Mouse (Mus musculus): ENCODE results near the gene Plcb3.

Gene Plcb3

DNA sequence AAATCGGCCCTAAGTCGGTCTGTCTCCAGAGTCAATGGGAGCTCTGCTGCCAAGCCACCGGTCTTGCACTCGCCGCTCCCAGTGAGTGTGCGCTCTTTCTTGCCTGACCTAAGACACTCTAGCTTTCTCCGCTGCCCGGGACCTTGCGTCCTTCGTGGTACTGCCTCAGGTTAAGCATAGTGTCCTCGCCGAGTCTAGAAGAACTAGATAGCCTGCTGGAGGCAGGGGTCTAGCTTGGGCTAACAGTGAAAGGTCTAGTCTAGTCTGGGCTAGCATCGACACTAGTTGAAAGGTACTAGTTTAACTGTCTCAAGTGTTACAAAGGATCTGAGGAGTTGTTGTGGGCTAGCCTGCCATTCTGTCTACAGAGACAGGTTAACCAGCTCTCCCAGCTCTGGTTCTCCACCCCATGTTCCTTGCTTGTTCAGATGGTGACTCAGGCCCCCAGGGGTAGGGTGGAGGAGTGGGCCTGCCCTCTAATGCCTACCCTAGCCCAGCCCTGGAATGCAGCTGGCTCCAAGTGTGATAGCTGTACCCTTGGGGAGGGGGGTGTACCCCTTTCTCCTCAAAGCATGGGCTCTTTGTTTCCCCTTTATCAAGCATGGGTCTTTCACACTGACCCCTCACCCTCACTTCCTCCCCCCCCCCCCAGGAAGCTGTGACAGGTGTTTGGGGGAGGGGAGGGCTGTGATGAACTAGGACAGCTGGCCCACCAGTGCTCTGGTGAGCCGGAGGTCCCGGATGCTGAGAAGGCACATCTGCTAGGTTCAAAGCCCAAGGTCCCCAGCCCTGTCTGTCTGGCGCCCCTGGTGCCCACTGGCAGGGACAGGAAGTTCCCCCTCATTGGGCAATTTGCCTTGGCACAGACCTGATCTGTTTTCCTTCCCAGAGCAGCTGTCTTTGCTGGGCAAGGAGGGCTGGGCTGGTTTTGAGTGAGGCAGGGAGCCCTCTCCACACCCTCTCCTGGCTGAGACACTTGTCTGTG is at the start of gene Plcb3:
Gene Plcb3 (minus strand): TSS at position 934 of the 985 bp plus-strand sequence.
- peak; percentile 83 for DNase-seq (ENCODE audit: low read depth, low spot score)

- peak; percentile 35 for DNase-seq (ENCODE audit: low read depth, low spot score)
Measured at GRCm38 (mm10) chr19:7020224-7020641, 44.0 kb upstream of the Plcb3 start.

DNA sequence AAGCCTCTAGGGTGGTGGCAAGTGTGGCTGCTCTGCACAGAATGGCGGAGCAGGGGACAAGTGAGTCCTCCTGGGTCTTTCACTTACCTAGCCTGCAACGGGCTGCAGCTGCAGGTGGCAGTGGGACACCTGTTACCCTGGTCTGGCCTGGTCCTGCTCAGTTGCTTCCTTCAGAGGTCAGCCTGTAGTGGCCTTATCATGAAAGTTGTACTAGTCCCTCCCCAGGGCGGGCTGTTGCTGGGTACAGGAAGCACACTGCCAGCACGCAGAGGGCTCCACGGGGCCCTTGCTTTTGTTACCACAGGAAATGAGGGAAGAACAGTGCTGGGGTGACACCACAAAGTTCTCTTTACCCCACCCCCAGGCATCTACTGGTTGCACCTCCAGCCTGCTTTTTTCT is 42.9 kb upstream of the Plcb3 start, which contains the start of gene Fermt3:
Gene Fermt3 (minus strand): TSS at position 279 of the 400 bp plus-strand sequence.
- DNase-seq (ENCODE audit: low read depth, low spot score): no peak

DNA sequence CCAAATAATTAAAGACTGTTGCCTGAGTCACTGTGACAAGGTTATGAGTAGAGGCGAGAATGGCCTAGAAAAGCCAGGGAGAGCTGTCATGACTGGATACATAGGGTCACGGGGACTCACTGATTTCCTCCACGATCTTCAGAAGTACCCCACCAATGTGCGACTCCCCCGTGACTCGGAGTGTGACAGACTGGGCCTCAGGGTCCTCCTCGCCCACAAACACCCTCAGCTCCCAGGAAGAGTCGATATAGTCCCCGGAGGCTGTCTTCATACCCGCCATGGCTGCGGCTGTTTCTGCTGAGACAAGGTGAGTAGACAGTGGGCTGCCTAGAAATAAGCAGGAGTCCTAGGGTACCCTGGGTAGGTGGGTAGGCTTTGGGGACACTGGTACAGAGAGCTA is 42.3 kb upstream of the Plcb3 start:
- DNase-seq (ENCODE audit: low read depth, low spot score): no peak

- no peak for DNase-seq (ENCODE audit: low read depth, low spot score)
Measured at GRCm38 (mm10) chr19:7017541-7018457, 41.5 kb upstream of the Plcb3 start.

GRCm38 (mm10) chr19:7014481-7015135 is 38.3 kb upstream of the Plcb3 start:
- no peak for DNase-seq (ENCODE audit: low read depth, low spot score)

- DNase-seq (ENCODE audit: low read depth, low spot score): no peak
Measured at GRCm38 (mm10) chr19:7013984-7014383, 37.7 kb upstream of the Plcb3 start.

DNA sequence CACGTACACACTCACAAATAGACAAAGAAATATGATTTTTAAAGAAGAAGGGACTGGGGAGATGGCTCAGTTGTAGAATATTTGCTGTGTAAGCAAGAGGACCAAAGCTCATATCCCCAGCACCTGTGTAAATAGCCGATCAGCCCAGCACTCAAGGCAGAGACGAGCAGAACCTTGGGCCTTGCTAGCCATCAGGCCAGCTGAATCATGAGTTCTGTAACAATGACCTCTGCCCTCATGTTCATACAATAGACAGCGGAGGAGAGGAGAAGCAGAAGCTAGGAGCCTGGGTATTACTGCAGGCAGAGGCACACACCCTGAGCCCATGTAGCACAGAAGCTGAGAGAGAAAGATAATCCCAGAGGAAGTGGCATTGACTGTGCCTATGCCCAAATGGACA is 36.2 kb upstream of the Plcb3 start:
- DNase-seq (ENCODE audit: low read depth, low spot score): no peak

DNA sequence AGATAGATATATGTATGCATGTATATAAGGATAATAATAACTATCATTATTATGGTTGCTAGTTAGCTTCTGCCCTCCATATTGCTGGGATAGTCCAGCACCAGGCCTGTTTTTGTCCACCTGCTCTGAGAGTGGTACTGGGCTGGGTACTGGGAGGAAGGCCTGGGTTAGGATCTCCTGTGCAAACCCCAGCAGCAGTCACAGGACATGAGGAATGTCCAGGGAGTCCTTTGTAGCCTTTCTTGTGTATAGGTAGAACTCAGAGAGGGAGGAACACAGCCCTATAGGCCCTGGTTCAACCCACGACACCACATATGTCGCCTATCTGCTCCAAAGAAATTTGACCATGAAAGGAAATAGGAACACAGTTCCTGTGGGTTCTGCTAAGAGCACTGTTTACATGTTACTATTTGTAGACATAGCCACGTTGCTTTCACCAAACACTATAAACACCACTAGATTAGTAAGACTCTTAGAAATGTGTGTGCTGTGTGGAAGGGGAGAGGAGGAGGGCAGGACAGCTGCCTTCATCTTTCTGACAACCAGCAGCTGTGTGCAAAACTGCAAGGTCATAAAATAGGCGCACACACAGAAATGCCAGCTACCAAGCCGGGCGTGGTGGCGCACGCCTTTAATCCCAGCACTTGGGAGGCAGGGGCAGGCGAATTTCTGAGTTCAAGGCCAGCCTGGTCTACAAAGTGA is 30.8 kb upstream of the Plcb3 start:
- no peak for DNase-seq (ENCODE audit: low read depth, low spot score)

GRCm38 (mm10) chr19:6999360-7000063 is 23.2 kb upstream of the Plcb3 start:
- DNase-seq (ENCODE audit: low read depth, low spot score): no peak

DNA sequence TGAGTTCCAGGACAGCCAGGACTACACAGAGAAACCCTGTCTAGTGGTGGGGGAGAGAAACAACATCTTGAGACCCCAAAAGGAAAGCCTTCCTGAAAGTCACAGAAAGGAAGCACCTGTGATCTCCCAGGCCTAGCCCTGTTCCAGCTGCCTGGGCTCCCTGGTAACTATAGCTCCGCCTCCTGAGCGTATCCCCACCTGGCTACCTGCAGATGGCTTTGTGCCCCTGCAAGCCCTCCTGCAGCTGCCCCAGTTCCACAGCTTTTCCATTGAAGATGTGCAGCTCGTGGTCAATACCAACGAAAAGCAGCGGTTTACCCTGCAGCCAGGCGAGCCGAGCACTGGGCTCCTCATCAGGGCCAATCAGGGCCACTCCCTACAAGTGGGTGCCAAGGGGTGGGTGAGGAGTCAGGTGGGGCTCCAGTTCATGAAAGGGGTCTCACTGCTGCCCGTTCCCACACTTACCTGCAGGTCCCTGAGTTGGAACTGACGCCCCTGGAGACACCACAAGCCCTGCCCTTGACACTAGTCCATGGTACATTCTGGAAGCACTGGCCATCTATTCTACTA is 21.5 kb upstream of the Plcb3 start:
- no peak for DNase-seq (ENCODE audit: low read depth, low spot score)

DNA sequence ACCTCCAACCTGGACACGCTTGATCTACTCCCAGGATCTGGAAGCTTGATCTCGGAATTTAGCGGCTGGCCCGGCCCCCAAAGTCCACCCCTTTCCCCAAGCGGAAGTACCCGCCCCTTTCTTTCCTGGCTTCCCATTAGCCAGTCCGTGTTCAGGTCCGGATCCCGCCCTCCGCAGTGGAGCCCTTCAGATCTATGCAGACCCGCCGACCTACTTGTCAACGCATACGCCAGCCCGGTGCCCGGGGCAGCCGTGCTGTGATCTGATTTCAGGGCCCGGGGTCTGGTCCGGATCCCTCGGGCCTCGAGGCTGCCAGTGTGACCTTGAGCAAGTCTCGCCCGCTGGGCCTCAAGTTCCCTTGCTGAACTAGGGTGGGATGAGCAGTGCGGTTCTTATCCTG is 19.7 kb upstream of the Plcb3 start, which contains the start of the genes Nudt22 and Trpt1:
Gene Nudt22 (minus strand): TSS at position 112 of the 400 bp plus-strand sequence.
Gene Trpt1 (plus strand): TSS at position 126 of the 400 bp plus-strand sequence.
- peak; percentile 91 for DNase-seq (ENCODE audit: low read depth, low spot score)

DNA sequence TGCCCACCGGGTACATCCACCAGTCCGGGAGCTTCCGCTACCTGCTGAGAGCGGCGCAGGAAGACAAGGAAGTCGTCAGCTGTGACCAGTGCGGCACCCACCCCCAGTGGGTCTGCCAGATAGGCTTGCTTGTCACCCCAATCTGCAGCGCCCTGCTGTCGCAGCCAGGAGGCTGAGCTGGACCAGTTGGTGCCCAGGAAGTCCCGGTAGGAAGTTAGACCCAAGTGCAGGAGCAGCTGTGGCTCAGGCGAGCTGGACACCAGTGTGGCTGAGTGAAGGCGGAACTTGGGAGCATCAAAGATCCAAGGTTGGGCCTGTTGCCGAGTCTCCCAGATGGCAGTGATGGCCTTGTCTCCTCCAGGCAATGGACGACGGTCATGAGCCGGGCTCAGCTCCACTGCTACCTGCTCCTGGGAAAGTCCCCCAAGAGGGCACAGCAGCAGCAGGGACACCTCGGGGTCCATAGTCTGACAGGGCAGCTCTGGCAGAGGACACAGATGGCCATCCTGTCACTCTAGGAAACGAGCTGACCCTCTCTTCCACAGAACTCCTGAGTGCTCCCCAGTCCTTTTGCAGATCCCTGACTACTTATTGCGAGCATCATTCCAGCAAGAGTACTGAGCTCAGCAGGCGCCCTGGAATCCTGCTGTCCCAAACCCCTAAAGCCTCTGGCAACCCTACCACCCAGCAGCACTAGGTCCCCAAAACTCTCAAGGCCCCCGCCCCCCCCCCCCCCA is 19.2 kb upstream of the Plcb3 start:
- DNase-seq (ENCODE audit: low read depth, low spot score): no peak

DNA sequence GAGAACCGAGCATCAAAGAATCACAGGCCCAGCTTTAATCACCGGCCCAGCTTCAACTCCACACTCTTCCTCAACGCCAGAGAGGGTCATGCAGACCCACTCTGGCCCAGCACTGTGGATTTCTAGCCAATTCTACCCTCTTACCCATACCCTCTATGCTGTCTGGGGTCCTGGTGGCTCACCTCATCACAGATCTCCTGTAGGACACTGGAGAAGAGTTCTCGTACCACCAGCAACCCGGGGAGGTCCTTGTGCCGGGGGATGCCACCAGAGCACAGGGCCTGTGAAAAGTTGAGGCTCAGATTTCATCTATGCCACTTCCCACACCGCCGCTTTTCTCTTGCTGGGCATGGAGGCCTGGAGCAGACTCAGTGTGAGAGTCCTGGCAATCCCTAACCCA is 18.2 kb upstream of the Plcb3 start:
- DNase-seq (ENCODE audit: low read depth, low spot score): no peak

GRCm38 (mm10) chr19:6994002-6994401 is 17.7 kb upstream of the Plcb3 start:
- no peak for DNase-seq (ENCODE audit: low read depth, low spot score)

- no peak for DNase-seq (ENCODE audit: low read depth, low spot score)
Measured at GRCm38 (mm10) chr19:6993011-6993770, 16.9 kb upstream of the Plcb3 start.

GRCm38 (mm10) chr19:6992011-6992858 is 16.0 kb upstream of the Plcb3 start, which contains the start of gene Dnajc4:
Dnajc4 (minus strand) TSS chr19:6992572.
- peak; percentile 97 for DNase-seq (ENCODE audit: low read depth, low spot score)
